ENCODE assay signal across 22 mouse cellular contexts in genomic region chr15:3760396-3760795, GRCm38 (mm10).
DNase-seq lines count a peak whose midpoint lies in the region; ATAC-seq and TF ChIP-seq lines count a peak whose summit lies in the region.
"Had no signal": no experiment of that assay in that cellular context is flagged by ENCODE, and none has a peak within 500 bp of the region (broad histone marks: within the 10 kb centered on the region; RNA-seq: fewer than 3 reads in every experiment).

No protein-coding gene starts in this region.

- H3K9me3 ChIP-seq in embryonic facial prominence, embryonic 14.5 days (ENCODE audit: control insufficient read depth, low read length) = no peaks in the 10 kb centered on the region
- H3K9me3 ChIP-seq in embryonic facial prominence, embryonic 10.5 days = no peaks in the 10 kb centered on the region
- no peaks in the 10 kb centered on the region for H3K9me3 ChIP-seq in lung, embryonic 14.5 days (ENCODE audit: low read depth, low read length)
- H3K9me3 ChIP-seq: embryonic facial prominence, embryonic 13.5 days; forebrain, embryonic 10.5 days; forebrain, embryonic 13.5 days; heart, embryonic 13.5 days; hindbrain, embryonic 12.5 days; hindbrain, embryonic 15.5 days had no signal

- DNase-seq in embryonic facial prominence, embryonic 14.5 days (ENCODE audit: low spot score) = peak; percentile 33
- no peak for DNase-seq in embryonic facial prominence, embryonic 10.5 days (ENCODE audit: low spot score)
- DNase-seq in lung, embryonic 14.5 days = peak; percentile 71
- no peak for DNase-seq in lung, postnatal 36 days
- peak; percentile 55 for DNase-seq in lung, postnatal 10 days
- DNase-seq in lung, adult 18-20 months = no peak
- no peak for DNase-seq in thymus, postnatal 4 days
- DNase-seq: adrenal gland, adult 8-10 months; adrenal gland, postnatal 25 days; cerebellum, adult 11 months; cerebellum, adult 2 months; cerebellum, adult 9-11 months; cerebellum, postnatal 25 days; gastrocnemius, postnatal 10 days had no signal

- H3K36me3 ChIP-seq in embryonic facial prominence, embryonic 14.5 days (ENCODE audit: control insufficient read depth, insufficient read depth, low read length) = no peaks in the 10 kb centered on the region
- no peaks in the 10 kb centered on the region for H3K36me3 ChIP-seq in embryonic facial prominence, embryonic 10.5 days (replicated peaks)
- no peaks in the 10 kb centered on the region for H3K36me3 ChIP-seq in lung, embryonic 14.5 days (ENCODE audit: insufficient read depth)
- H3K36me3 ChIP-seq: embryonic facial prominence, embryonic 13.5 days; forebrain, embryonic 10.5 days; heart, embryonic 13.5 days; hindbrain, embryonic 12.5 days; hindbrain, embryonic 15.5 days had no signal

- no peak overlapping the region for H3K27ac ChIP-seq in embryonic facial prominence, embryonic 14.5 days (replicated peaks; ENCODE audit: low read depth, low read length)
- H3K27ac ChIP-seq in embryonic facial prominence, embryonic 10.5 days (replicated peaks) = no peak overlapping the region
- H3K27ac ChIP-seq in lung, embryonic 14.5 days (ENCODE audit: low read depth) = no peak overlapping the region
- H3K27ac ChIP-seq: embryonic facial prominence, embryonic 13.5 days; forebrain, embryonic 10.5 days; forebrain, embryonic 13.5 days; heart, embryonic 13.5 days; hindbrain, embryonic 12.5 days; hindbrain, embryonic 15.5 days had no signal

- no peak overlapping the region for H3K4me2 ChIP-seq in embryonic facial prominence, embryonic 14.5 days (ENCODE audit: low read depth, low read length)
- no peak overlapping the region for H3K4me2 ChIP-seq in lung, embryonic 14.5 days
- H3K4me2 ChIP-seq: embryonic facial prominence, embryonic 13.5 days; forebrain, embryonic 13.5 days; heart, embryonic 13.5 days; hindbrain, embryonic 12.5 days; hindbrain, embryonic 15.5 days had no signal

- H3K4me3 ChIP-seq in embryonic facial prominence, embryonic 14.5 days (ENCODE audit: low read depth, low read length) = no peak overlapping the region
- no peak overlapping the region for H3K4me3 ChIP-seq in embryonic facial prominence, embryonic 10.5 days
- H3K4me3 ChIP-seq in lung, embryonic 14.5 days (ENCODE audit: low read depth, low read length) = no peak overlapping the region
- H3K4me3 ChIP-seq: embryonic facial prominence, embryonic 13.5 days; forebrain, embryonic 10.5 days; forebrain, embryonic 13.5 days; heart, embryonic 13.5 days; hindbrain, embryonic 12.5 days; hindbrain, embryonic 15.5 days had no signal

- no peaks in the 10 kb centered on the region for H3K27me3 ChIP-seq in embryonic facial prominence, embryonic 14.5 days (replicated peaks; ENCODE audit: control insufficient read depth, insufficient read depth, low read length)
- H3K27me3 ChIP-seq in embryonic facial prominence, embryonic 10.5 days (replicated peaks; ENCODE audit: low read depth, poor library complexity, severe bottlenecking) = no peaks in the 10 kb centered on the region
- no peaks in the 10 kb centered on the region for H3K27me3 ChIP-seq in lung, embryonic 14.5 days (ENCODE audit: insufficient read depth, low read length)
- H3K27me3 ChIP-seq: embryonic facial prominence, embryonic 13.5 days; forebrain, embryonic 13.5 days; heart, embryonic 13.5 days; hindbrain, embryonic 12.5 days; hindbrain, embryonic 15.5 days had no signal

- TF ChIP-seq CTCF in lung, embryonic 14.5 days (IDR thresholded peaks at IDR 0.05; ENCODE audit: low read depth) = no peak

- H3K4me1 ChIP-seq in embryonic facial prominence, embryonic 14.5 days (ENCODE audit: control insufficient read depth, insufficient read depth, low read length) = no peaks in the 10 kb centered on the region
- H3K4me1 ChIP-seq in embryonic facial prominence, embryonic 10.5 days = no peaks in the 10 kb centered on the region
- no peaks in the 10 kb centered on the region for H3K4me1 ChIP-seq in lung, embryonic 14.5 days (ENCODE audit: insufficient read depth)
- H3K4me1 ChIP-seq: embryonic facial prominence, embryonic 13.5 days; forebrain, embryonic 10.5 days; forebrain, embryonic 13.5 days; hindbrain, embryonic 12.5 days; hindbrain, embryonic 15.5 days had no signal

- 27% methylated on average over 3 of the region's 3 CpGs for WGBS in embryonic facial prominence, embryonic 14.5 days
- WGBS in embryonic facial prominence, embryonic 10.5 days = 37% methylated on average over 3 of the region's 3 CpGs
- WGBS in lung, embryonic 14.5 days = 23% methylated on average over 3 of the region's 3 CpGs

- ATAC-seq in embryonic facial prominence, embryonic 14.5 days (ENCODE audit: low read depth) = no peak
- ATAC-seq in lung, embryonic 14.5 days (ENCODE audit: insufficient read depth) = no peak
- ATAC-seq: activated CD4-positive, CD25-positive, alpha-beta regulatory T cell, adult 4 months; forebrain, embryonic 13.5 days; forebrain, embryonic 16.5 days had no signal

- no peak overlapping the region for H3K9ac ChIP-seq in embryonic facial prominence, embryonic 14.5 days (ENCODE audit: low read depth, low read length)
- no peak overlapping the region for H3K9ac ChIP-seq in lung, embryonic 14.5 days
- H3K9ac ChIP-seq: embryonic facial prominence, embryonic 13.5 days; forebrain, embryonic 13.5 days; heart, embryonic 13.5 days; hindbrain, embryonic 12.5 days; hindbrain, embryonic 15.5 days had no signal

Comparison
In these comparisons a context has a peak if more than half of its experiments do, and no peak if none do; other contexts are left out.
1. DNase-seq: peak in embryonic facial prominence, embryonic 14.5 days (single experiment), lung, embryonic 14.5 days (single experiment) and lung, postnatal 10 days (single experiment); none in embryonic facial prominence, embryonic 10.5 days (single experiment), lung, postnatal 36 days (single experiment), lung, adult 18-20 months (0 of 2) and thymus, postnatal 4 days (single experiment).